Mouse (Mus musculus) hindbrain, embryonic 15.5 days (tissue): Measurements from ENCODE around the gene Treh. TPM values are rescaled to one million over a fixed set of nuclear protein-coding genes. Genes with fewer than 3 reads are reported as not detected.

Source experiments
- ATAC-seq: fragments of 200-750 bp; cut with Nextera tagmentation; 2 replicates; pipeline ENCODE4 v1.8.0; 2017; ENCODE audit warnings: low read depth, moderate number of reproducible peaks, moderate TSS enrichment; ENCODE audit not compliant: low FRiP score
- H3K27ac ChIP-seq: fragments of 300-500 bp; sonication (generic); replicated peaks from 2 replicates; pipeline ENCODE4 v1.5.1; 2015; ENCODE audit warnings: mild to moderate bottlenecking, inconsistent platforms
- H3K27me3 ChIP-seq: fragments of 300-500 bp; sonication (generic); 2 replicates; pipeline ENCODE4 v1.6.1; 2015; ENCODE audit warnings: control low read depth, inconsistent platforms
- H3K36me3 ChIP-seq: fragments of 300-500 bp; sonication (generic); 2 replicates; pipeline ENCODE4 v1.6.1; 2015; ENCODE audit warnings: control low read depth, inconsistent platforms
- H3K4me1 ChIP-seq: fragments of 300-500 bp; sonication (generic); replicated peaks from 2 replicates; pipeline ENCODE4 v1.6.1; 2015; ENCODE audit warnings: control low read depth, inconsistent platforms
- H3K4me2 ChIP-seq: fragments of 300-500 bp; sonication (generic); 2 replicates; pipeline ENCODE4 v1.6.1; 2015; ENCODE audit warnings: moderate library complexity, mild to moderate bottlenecking, inconsistent platforms
- H3K4me3 ChIP-seq: fragments of 300-500 bp; sonication (generic); 2 replicates; pipeline ENCODE4 v1.5.1; 2015; ENCODE audit warnings: mild to moderate bottlenecking, inconsistent platforms
- H3K9ac ChIP-seq: fragments of 300-500 bp; sonication (generic); 2 replicates; pipeline ENCODE4 v1.6.1; 2015; ENCODE audit warnings: inconsistent platforms
- H3K9me3 ChIP-seq: fragments of 300-500 bp; sonication (generic); 2 replicates; pipeline ENCODE4 v1.6.1; 2016; ENCODE audit warnings: control low read depth, inconsistent platforms
- WGBS: fragments of 180-500 bp; shearing (Covaris S2); methylation state at CpG from one replicate; pipeline ENCODE4 v1.1.7; 2015; 5-methylcytosine and 5-hydroxymethylcytosine counted together
- polyA plus RNA-seq: library from polyadenylated mRNA; unstranded; fragments of >200 nt; fragmentation: Nextera tagmentation; extraction: Ambion mirVana; gene quantifications from 2 replicates; pipeline ENCODE4 v1.2.1, GENCODE M21; 2015

Gene Treh
- polyA plus RNA-seq, 1 experiment from 2014 or later = not detected

DNA sequence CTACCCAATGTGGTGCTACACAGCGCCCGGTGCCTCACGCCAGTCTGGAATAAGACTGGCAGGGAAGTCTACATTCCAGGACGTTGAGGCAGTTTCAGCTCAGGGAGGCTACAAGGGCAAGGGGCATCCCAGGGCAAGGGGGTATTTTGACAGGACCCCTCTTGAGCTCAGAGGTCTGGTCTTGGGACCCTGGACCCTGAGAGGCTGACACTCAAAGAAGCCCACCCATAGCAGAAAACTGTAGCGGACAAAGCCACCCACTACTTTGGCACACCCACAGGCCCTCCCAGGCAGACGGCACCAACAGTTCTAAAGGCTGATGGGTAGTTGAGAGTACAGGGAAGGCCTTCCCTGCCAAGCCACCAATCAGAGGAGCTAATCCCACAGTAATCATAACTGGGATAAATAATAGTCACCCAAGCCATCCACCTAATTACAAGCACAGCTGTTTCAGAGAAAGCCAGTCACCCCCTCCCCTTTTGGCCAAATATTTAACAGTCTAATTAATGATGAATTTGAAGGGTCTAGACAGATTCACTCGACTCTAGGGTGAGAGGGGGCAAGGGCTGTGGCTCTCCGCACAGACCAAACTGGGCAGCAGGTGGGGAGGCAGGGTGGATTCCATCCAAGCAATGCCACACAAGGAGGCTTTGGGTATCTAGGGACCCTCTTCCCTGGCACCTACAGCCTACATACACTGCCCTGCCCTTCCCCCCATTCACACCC lies 46.8 kb downstream of the Treh start:
- peak overlapping the region; percentile 91 for H3K4me2 ChIP-seq
- peaks cover 19% of the 10 kb centered on the region for H3K36me3 ChIP-seq
- peaks cover 70% of the 10 kb centered on the region for H3K4me1 ChIP-seq
- H3K9ac ChIP-seq = peak overlapping the region; percentile 87
- ATAC-seq = 0 out of 2 replicates have a peak, but pooled peaks have one; percentile 2
- H3K27ac ChIP-seq = peak overlapping the region; percentile 77
- no peaks in the 10 kb centered on the region for H3K9me3 ChIP-seq
- H3K27me3 ChIP-seq = no peaks in the 10 kb centered on the region
- WGBS = 62% methylated on average over 8 of the region's 8 CpGs
- H3K4me3 ChIP-seq = peak overlapping the region; percentile 77

DNA sequence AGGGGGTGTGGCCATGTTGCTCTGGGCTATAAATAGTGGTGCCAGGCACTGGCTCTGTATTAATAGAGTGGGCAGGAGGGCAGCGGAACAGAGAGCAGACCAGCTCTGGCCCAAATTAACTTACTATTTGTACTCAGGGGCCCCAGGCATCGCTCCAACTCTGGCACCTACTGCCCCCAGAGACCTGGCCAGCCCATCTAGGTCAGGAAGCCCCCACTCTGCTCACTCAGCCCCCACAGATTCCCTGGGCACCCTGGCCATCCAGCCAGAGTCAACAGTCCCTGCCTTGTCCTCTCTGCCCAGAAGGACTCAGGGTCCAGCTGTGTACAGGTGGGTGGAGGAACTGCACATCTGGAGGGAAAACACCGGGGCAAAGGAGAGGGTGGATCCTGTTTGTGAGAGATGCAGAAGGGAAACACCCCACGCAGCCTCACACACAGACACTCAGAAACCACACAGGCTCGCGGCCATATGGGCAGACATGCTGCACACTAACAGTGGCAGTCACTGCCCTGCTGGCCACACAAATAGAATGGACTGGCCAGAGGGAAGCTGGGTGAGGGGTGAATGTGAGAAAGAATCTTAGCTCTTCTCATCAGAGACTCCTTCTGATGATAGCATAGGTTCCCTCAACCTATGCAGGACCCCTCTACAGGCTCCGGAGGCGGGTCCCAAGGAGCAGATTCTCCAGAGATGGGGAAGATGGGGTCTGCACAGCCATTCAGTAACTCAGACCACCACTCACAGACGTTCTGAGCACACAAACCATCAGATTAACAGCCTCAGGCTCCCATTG lies 47.5 kb downstream of the Treh start:
- Histone ChIP-seq H3K9me3 (no peaks in the 10 kb centered on the region), H3K9ac (peak overlapping the region; percentile 87), H3K27ac (peak overlapping the region; percentile 77), H3K4me3 (peak overlapping the region; percentile 77), H3K27me3 (no peaks in the 10 kb centered on the region), H3K36me3 (peaks cover 13% of the 10 kb centered on the region), H3K4me1 (peaks cover 77% of the 10 kb centered on the region), H3K4me2 (peak overlapping the region; percentile 91)
- ATAC-seq = peak; percentile 15; the same call in 1 of the 2 replicates
- WGBS = 10% methylated on average over 9 of the region's 9 CpGs

DNA sequence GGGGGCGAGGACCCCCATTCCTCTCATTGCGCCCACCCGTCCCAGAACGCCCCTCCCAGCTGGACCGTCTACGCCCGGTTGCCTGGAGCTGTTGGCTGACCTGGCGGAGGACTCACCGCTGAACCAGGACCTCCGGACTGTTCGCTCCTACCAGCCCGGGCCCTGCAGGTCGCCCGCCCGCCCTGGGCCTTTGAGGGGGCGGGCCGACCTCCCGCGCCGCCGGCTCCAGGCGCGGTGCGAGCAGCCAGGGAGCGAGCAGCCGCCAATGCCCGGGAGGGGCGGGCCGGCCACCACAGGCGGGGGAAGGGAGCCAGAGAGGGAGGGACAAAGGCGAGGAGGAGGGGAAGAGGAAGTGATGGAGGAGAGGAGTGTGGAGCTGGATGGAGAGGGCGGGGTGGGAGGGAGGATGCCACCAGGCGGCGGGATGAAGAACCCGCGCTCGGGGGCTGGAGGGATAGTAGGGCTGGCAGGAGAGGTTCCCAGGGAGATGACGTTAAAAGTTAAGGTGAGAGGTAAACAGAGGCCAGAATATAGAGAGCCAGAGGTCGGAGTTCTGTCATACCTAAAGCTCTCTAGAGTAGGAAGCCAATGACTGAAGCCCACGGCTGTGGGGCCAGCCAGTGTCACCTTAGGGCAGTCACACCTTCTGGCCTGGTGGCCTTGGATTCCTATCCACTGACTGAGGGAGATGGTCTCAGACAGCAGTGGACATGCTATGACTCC lies 48.3 kb downstream of the Treh start:
- Histone ChIP-seq H3K27me3 (no peaks in the 10 kb centered on the region), H3K4me1 (peaks cover 81% of the 10 kb centered on the region), H3K9ac (peak overlapping the region; percentile 87), H3K9me3 (no peaks in the 10 kb centered on the region), H3K36me3 (peaks cover 6% of the 10 kb centered on the region; the same call in 1 of the 2 replicates), H3K4me2 (peak overlapping the region; percentile 91), H3K4me3 (peak overlapping the region; percentile 77), H3K27ac (peak overlapping the region; percentile 77)
- peak; percentile 81 for ATAC-seq
- WGBS = 3% methylated on average over 39 of the region's 40 CpGs

DNA sequence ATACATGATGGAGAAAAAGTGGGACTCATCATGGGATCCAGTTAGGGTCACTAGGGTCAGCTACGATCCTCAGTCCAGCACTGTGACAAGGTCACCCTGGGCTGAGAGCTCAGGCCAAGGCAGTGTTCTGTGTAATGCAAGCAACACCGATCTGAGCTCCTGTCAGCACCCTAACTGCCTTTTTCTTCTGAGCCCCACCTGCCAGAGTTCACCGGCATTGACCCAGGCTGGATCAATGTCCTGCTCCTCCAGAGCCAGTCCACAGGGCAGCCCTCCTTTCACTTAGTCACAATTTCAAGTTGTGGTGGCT lies 48.8 kb downstream of the Treh start:
- Histone ChIP-seq H3K4me3 (peak overlapping the region; percentile 77), H3K4me1 (peaks cover 84% of the 10 kb centered on the region)

DNA sequence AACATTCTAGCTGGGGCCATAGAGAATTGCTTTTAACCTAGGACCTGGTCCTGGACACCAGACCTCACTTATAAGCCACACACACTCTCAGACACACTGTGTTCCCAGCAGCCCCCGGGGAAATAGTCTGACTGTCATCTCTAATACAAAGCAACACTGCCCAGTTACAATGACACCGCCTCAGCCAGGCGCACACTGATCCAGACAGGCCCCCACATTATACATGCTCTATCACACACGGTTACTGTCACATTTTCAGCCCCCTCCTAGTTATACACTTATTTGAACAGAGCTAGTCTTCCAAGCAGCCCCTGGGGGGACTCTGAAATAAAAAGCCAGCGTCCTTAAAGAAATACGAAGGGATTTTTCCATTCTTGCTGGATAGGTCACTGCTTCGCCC lies 49.5 kb downstream of the Treh start:
- 36% methylated on average over 7 of the region's 7 CpGs for WGBS
- H3K4me2 ChIP-seq = no peak overlapping the region
- ATAC-seq = no peak
- H3K9ac ChIP-seq = no peak overlapping the region
- no peaks in the 10 kb centered on the region for H3K9me3 ChIP-seq
- peaks cover 86% of the 10 kb centered on the region for H3K4me1 ChIP-seq
- no peaks in the 10 kb centered on the region for H3K27me3 ChIP-seq
- H3K36me3 ChIP-seq = no peaks in the 10 kb centered on the region
- H3K4me3 ChIP-seq = no peak overlapping the region
- H3K27ac ChIP-seq = peak overlapping the region; percentile 72

More for the DNA sequence above, 48.8 kb downstream of the Treh start:
- H3K4me2 ChIP-seq = peak overlapping the region; percentile 91
- ATAC-seq = 0 out of 2 replicates have a peak, but pooled peaks have one; percentile 0
- peaks cover under 1% of the 10 kb centered on the region; the same call in 1 of the 2 replicates for H3K36me3 ChIP-seq
- no peaks in the 10 kb centered on the region for H3K27me3 ChIP-seq
- no peak overlapping the region for H3K9ac ChIP-seq
- peak overlapping the region; percentile 77; the same call in 1 of the 2 replicates for H3K27ac ChIP-seq
- H3K9me3 ChIP-seq = no peaks in the 10 kb centered on the region
- 84% methylated on average over 3 of the region's 3 CpGs for WGBS

DNA sequence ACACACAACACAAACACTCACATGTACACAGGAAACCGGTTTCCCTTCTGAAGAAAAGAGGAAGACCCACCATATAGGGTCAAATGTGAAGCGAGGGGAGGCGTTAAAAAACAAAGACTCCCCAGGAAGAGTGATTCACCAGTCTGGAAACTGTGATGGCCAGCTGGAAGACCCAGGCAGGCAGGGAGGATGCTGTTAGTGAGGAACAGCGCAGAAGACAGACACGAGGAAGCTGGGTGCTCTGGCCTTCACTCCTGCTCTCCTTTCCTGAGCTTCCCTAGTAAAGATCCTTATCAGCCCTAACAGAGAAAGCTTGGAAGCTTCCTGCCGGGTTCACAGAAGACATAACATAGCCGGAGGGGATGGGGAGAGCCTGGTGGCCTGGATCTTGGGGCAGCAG lies 50.0 kb downstream of the Treh start:
- Histone ChIP-seq H3K9ac (no peak overlapping the region), H3K4me1 (peaks cover 83% of the 10 kb centered on the region), H3K4me3 (no peak overlapping the region), H3K4me2 (no peak overlapping the region), H3K36me3 (no peaks in the 10 kb centered on the region), H3K27ac (peak overlapping the region; percentile 72), H3K9me3 (no peaks in the 10 kb centered on the region), H3K27me3 (no peaks in the 10 kb centered on the region)
- ATAC-seq = no peak
- WGBS = 32% methylated on average over 7 of the region's 7 CpGs

DNA sequence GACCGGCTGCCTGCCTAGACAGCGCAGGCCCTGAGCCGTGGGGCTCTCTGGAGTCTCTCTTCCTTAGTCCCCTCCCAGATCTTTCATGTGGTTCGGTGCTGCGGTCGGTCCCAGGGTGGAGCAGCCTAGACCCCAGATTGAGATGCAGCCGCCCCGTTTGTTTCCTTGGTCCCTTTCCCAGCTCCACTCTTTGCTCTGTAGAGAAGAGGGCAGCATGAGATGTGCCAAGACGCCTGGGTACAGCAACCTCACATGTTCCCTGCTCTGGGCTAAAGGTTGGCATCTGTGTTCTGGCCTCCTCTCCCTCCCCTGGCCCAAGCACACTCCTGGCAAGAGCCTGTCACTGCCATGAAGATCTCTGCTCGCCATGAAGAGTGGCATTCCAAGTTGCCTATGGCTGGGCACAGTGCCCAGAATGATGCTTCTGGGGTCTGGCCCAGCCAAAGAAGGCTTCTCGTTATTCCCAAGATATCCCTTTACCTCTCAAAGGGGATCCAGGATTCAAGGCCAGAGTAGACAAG lies 50.5 kb downstream of the Treh start:
- H3K27me3 ChIP-seq = no peaks in the 10 kb centered on the region
- ATAC-seq = no peak
- H3K27ac ChIP-seq = peak overlapping the region; percentile 72
- no peak overlapping the region for H3K4me2 ChIP-seq
- H3K9me3 ChIP-seq = no peaks in the 10 kb centered on the region
- H3K4me3 ChIP-seq = no peak overlapping the region
- no peaks in the 10 kb centered on the region for H3K36me3 ChIP-seq
- 45% methylated on average over 11 of the region's 11 CpGs for WGBS
- H3K4me1 ChIP-seq = peaks cover 78% of the 10 kb centered on the region
- no peak overlapping the region for H3K9ac ChIP-seq

DNA sequence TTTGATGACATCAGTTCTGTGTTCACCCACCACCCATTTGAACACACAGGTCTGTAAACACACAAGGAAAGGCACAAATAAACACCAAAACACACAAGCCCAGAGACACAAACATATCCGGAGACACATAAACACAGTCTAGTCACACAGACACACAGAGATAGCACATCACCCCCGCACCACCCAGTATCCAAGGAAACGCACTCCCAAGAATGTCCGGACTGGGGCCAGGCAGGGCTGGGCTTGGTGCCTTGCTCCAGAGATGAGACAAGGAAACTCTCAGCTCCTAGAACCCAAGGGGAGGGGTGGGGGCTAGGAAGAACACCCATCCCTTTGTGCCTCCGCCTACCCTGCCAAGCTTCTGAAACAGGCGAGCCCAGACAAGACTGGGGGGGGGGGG lies 51.2 kb downstream of the Treh start:
- Histone ChIP-seq H3K9ac (no peak overlapping the region), H3K27me3 (no peaks in the 10 kb centered on the region), H3K4me2 (no peak overlapping the region), H3K4me1 (peaks cover 73% of the 10 kb centered on the region), H3K36me3 (no peaks in the 10 kb centered on the region), H3K9me3 (no peaks in the 10 kb centered on the region), H3K27ac (peak overlapping the region; percentile 72), H3K4me3 (no peak overlapping the region)
- ATAC-seq = no peak
- 28% methylated on average over 6 of the region's 6 CpGs for whole genome bisulfite sequencing

DNA sequence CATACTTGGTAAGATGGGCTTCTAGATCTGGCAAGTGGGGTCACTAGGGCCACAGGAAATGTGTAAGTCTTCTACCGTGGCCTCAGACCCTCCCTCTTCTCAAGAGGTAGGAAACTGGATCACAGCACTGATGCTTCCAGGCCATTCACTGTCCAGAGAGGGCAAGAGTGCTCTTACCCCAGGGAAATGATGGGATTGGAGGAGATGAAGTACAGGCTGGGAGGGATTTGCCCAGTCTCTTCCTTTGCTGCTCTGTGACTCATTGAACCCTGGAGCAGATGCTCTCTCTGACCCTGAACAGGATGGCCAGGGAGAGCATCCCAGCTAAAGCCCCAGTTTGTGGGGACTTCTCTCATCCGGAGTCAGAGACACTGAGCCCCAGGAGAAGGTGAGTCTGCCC lies 51.6 kb downstream of the Treh start:
- H3K27me3 ChIP-seq = no peaks in the 10 kb centered on the region
- no peaks in the 10 kb centered on the region for H3K9me3 ChIP-seq
- no peak overlapping the region for H3K9ac ChIP-seq
- WGBS = 45% methylated on average over 2 of the region's 2 CpGs
- no peak overlapping the region for H3K4me2 ChIP-seq
- ATAC-seq = no peak
- H3K4me3 ChIP-seq = no peak overlapping the region
- H3K4me1 ChIP-seq = peaks cover 69% of the 10 kb centered on the region
- H3K27ac ChIP-seq = peak overlapping the region; percentile 18; the same call in 1 of the 2 replicates
- H3K36me3 ChIP-seq = no peaks in the 10 kb centered on the region

DNA sequence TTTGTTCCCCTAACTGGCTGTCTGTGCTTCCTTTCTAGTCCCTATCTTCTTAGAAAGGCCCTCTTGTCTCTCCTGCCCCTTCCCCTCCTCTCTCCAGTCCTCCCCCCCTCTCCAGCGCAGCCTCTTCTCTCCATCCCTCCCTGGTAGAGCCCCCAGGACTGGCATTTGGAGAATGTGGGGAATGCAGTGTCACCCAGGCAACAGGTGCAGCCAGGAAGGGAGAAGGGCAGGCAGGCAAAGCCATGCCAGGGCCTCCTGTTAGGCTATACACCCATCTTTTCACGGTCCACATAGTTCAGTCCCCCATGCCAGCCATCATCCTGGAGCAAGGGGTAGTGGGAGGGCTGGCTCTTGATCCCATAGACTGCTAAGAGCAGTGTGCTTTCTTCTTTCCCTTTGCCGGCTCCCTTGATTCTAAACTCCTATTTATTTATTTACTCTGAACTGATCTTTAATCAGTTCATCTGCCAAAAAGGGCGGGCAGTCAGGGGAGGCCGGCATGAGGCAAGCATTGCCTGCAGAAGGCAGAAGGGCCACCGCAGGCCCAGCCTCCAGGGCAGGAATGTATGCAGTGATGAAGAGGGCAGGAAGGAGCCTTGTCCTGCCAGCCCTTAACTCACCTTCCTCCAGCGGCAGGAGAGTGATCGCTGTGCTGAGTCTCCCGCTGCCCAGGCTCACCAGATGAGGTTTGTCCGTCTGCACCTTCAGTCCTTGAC lies 53.6 kb downstream of the Treh start:
- WGBS = 28% methylated on average over 10 of the region's 10 CpGs
- no peak for ATAC-seq
- Histone ChIP-seq H3K27me3 (no peaks in the 10 kb centered on the region), H3K36me3 (no peaks in the 10 kb centered on the region), H3K4me3 (no peak overlapping the region), H3K4me1 (peaks cover 54% of the 10 kb centered on the region), H3K9ac (no peak overlapping the region), H3K4me2 (no peak overlapping the region), H3K9me3 (no peaks in the 10 kb centered on the region), H3K27ac (no peak overlapping the region)

DNA sequence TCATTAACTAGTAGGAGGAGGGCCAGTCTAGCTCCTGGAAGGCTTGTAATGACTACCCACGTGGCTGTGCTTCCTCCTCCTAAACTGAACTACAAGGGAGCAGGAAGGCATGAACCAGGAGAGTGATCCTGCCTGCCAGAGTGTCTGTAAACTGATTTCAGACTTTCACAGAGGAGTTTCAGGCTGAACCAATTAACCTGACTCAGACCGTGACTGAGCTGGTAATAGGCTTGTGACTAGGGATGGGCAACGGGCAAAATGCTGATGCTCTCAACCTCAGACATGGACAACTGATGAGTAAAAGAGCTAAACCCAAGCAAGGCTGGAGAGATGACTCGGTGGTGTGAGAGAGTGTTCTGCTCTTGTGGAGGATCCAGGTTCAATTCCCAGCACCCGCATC lies 54.4 kb downstream of the Treh start:
- Histone ChIP-seq H3K27ac (no peak overlapping the region), H3K4me2 (no peak overlapping the region), H3K9ac (no peak overlapping the region), H3K27me3 (no peaks in the 10 kb centered on the region), H3K4me1 (peaks cover 45% of the 10 kb centered on the region), H3K9me3 (no peaks in the 10 kb centered on the region), H3K36me3 (no peaks in the 10 kb centered on the region), H3K4me3 (no peak overlapping the region)
- WGBS = 58% methylated on average over 5 of the region's 5 CpGs
- no peak for ATAC-seq
